Mouse (Mus musculus) lung, adult 2 months (tissue): ENCODE results near the gene Gm27027.

ENCODE experiments used
- CTCF ChIP-seq: fragments of 200-500 bp; IDR thresholded peaks from 2 replicates; pipeline ENCODE4 v1.5.1; 2011; ENCODE audit warnings: mild to moderate bottlenecking, low read length, control low read depth; ENCODE audit not compliant: insufficient read depth
- POLR2A ChIP-seq: fragments of 200-500 bp; IDR thresholded peaks from 2 replicates; pipeline ENCODE4 v1.6.1; 2011; ENCODE audit warnings: low read depth, mild to moderate bottlenecking, control low read depth, low read length, borderline replicate concordance; ENCODE audit errors: extremely low read depth

DNA sequence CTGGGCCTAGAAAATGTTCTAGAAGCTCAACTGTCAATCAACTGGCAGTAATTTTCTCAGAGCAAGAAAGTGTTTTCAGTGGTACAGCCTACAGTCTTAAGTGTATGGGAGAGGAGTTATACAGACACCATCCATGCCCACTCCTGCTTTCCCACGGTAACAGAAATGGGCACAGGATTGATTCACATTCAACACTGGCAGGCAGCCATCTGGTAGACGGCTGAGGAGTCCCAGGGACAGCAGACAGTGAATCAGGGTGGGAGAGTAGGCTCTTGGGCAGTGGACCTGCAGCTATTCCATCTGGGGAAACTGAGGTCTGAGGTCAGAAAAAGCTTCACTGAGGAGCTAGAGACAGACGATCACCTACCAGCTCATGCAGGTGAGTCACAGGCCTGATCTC is 24.5 kb downstream of the Gm27027 start:
- no peak for TF ChIP-seq CTCF
- no peak for TF ChIP-seq POLR2A
